Mouse (Mus musculus): ENCODE measurements at regions not wholly inside any gene's neighbourhood (a gene's known extent, or its start where the extent isn't known, plus 50 kb on each side); places are given as distances from the start of the nearest gene placed in this dataset.

GRCm38 (mm10) chr14:80137541-80137940 is 153.7 kb downstream of the Olfm4 start:
- H3K36me3 ChIP-seq (ENCODE audit: control insufficient read depth, insufficient read depth, low read length) = no peaks in the 10 kb centered on the region

GRCm38 (mm10) chr14:80138991-80139791 is 155.3 kb downstream of the Olfm4 start:
- no peak for DNase-seq
- no peak overlapping the region for H3K27ac ChIP-seq
- intact Hi-C loops (cut with DNase I) = no loop called here
- no peak overlapping the region for H3K4me3 ChIP-seq
- no peaks in the 10 kb centered on the region for H3K27me3 ChIP-seq (ENCODE audit: control insufficient read depth, insufficient read depth, low read length)
- 39% methylated on average over 6 of the region's 6 CpGs for WGBS
- H3K79me2 ChIP-seq (replicated peaks; ENCODE audit: control insufficient read depth, insufficient read depth, low read length) = no peaks in the 10 kb centered on the region
- no peaks in the 10 kb centered on the region for H3K4me1 ChIP-seq (ENCODE audit: control insufficient read depth, insufficient read depth, low read length)
- H3K36me3 ChIP-seq (ENCODE audit: control insufficient read depth, insufficient read depth, low read length) = no peaks in the 10 kb centered on the region
- no peak for TF ChIP-seq CTCF (IDR thresholded peaks at IDR 0.05)
- H3K9ac ChIP-seq (ENCODE audit: low read depth, low read length) = no peak overlapping the region

More at GRCm38 (mm10) chr14:80137541-80137940, 153.7 kb downstream of the Olfm4 start:
- TF ChIP-seq POLR2A (IDR thresholded peaks at IDR 0.05; ENCODE audit: insufficient read depth, low read depth, low read length) (no peak), CTCF (IDR thresholded peaks at IDR 0.05) (no peak), EP300 (IDR thresholded peaks at IDR 0.05; ENCODE audit: insufficient read depth, low read depth, low read length) (no peak)
- Histone ChIP-seq H3K79me2 (replicated peaks; ENCODE audit: control insufficient read depth, insufficient read depth, low read length) (no peaks in the 10 kb centered on the region), H3K4me3 (no peak overlapping the region), H3K9ac (ENCODE audit: low read depth, low read length) (no peak overlapping the region), H3K27ac (no peak overlapping the region), H3K27me3 (ENCODE audit: control insufficient read depth, insufficient read depth, low read length) (no peaks in the 10 kb centered on the region), H3K4me1 (ENCODE audit: control insufficient read depth, insufficient read depth, low read length) (no peaks in the 10 kb centered on the region)
- WGBS = 77% methylated on average over 5 of the region's 5 CpGs
- no peak for DNase-seq
- intact Hi-C loops (cut with DNase I) = no loop called here

GRCm38 (mm10) chr14:80157002-80157401 is 173.1 kb downstream of the Olfm4 start:
- whole genome bisulfite sequencing = 35% methylated on average over 6 of the region's 6 CpGs
- Histone ChIP-seq H3K9ac (ENCODE audit: low read depth, low read length) (no peak overlapping the region), H3K79me2 (replicated peaks; ENCODE audit: control insufficient read depth, insufficient read depth, low read length) (no peaks in the 10 kb centered on the region), H3K27ac (no peak overlapping the region), H3K36me3 (ENCODE audit: control insufficient read depth, insufficient read depth, low read length) (no peaks in the 10 kb centered on the region), H3K4me3 (no peak overlapping the region), H3K27me3 (ENCODE audit: control insufficient read depth, insufficient read depth, low read length) (no peaks in the 10 kb centered on the region), H3K4me1 (ENCODE audit: control insufficient read depth, insufficient read depth, low read length) (no peaks in the 10 kb centered on the region)
- intact Hi-C loops (cut with DNase I) = no loop called here
- TF ChIP-seq CTCF (IDR thresholded peaks at IDR 0.05) (no peak), POLR2A (IDR thresholded peaks at IDR 0.05; ENCODE audit: insufficient read depth, low read depth, low read length) (no peak), EP300 (IDR thresholded peaks at IDR 0.05; ENCODE audit: insufficient read depth, low read depth, low read length) (no peak)
- peak in 1 of 2 experiments; percentile 15 for DNase-seq

GRCm38 (mm10) chr14:80169211-80169610 is 185.3 kb downstream of the Olfm4 start:
- DNase-seq = no peak
- H3K4me3 ChIP-seq = no peak overlapping the region
- intact Hi-C loops (cut with DNase I) = no loop called here
- H3K4me1 ChIP-seq (ENCODE audit: control insufficient read depth, insufficient read depth, low read length) = no peaks in the 10 kb centered on the region
- TF ChIP-seq POLR2A (IDR thresholded peaks at IDR 0.05; ENCODE audit: insufficient read depth, low read depth, low read length) (no peak), CTCF (IDR thresholded peaks at IDR 0.05) (no peak), EP300 (IDR thresholded peaks at IDR 0.05; ENCODE audit: insufficient read depth, low read depth, low read length) (no peak)
- H3K9ac ChIP-seq (ENCODE audit: low read depth, low read length) = no peak overlapping the region
- H3K79me2 ChIP-seq (replicated peaks; ENCODE audit: control insufficient read depth, insufficient read depth, low read length) = no peaks in the 10 kb centered on the region
- H3K36me3 ChIP-seq (ENCODE audit: control insufficient read depth, insufficient read depth, low read length) = no peaks in the 10 kb centered on the region
- 19% methylated on average over 1 of the region's 1 CpGs for WGBS
- H3K27ac ChIP-seq = no peak overlapping the region
- H3K27me3 ChIP-seq (ENCODE audit: control insufficient read depth, insufficient read depth, low read length) = no peaks in the 10 kb centered on the region

GRCm38 (mm10) chr14:80170450-80171180 is 186.7 kb downstream of the Olfm4 start:
- H3K36me3 ChIP-seq (ENCODE audit: control insufficient read depth, insufficient read depth, low read length) = no peaks in the 10 kb centered on the region
- H3K79me2 ChIP-seq (replicated peaks; ENCODE audit: control insufficient read depth, insufficient read depth, low read length) = no peaks in the 10 kb centered on the region
- H3K27ac ChIP-seq = no peak overlapping the region
- no peaks in the 10 kb centered on the region for H3K4me1 ChIP-seq (ENCODE audit: control insufficient read depth, insufficient read depth, low read length)
- TF ChIP-seq CTCF (IDR thresholded peaks at IDR 0.05) (no peak), POLR2A (IDR thresholded peaks at IDR 0.05; ENCODE audit: insufficient read depth, low read depth, low read length) (no peak), EP300 (IDR thresholded peaks at IDR 0.05; ENCODE audit: insufficient read depth, low read depth, low read length) (no peak)
- DNase-seq = no peak
- intact Hi-C loops (cut with DNase I) = no loop called here
- WGBS = 16% methylated on average over 11 of the region's 11 CpGs
- H3K4me3 ChIP-seq = no peak overlapping the region
- no peak overlapping the region for H3K9ac ChIP-seq (ENCODE audit: low read depth, low read length)
- no peaks in the 10 kb centered on the region for H3K27me3 ChIP-seq (ENCODE audit: control insufficient read depth, insufficient read depth, low read length)
